Mouse (Mus musculus) CH12.LX (cell line): Measurements from ENCODE around the gene Syne3. TPM values are rescaled to one million over a fixed set of nuclear protein-coding genes. Genes with fewer than 3 reads are reported as not detected.

Experiments used
- DNase-seq: peaks from one replicate; pipeline ENCODE4 v3.0.0-alpha.2; 2013; ENCODE audit errors: extremely low read depth
- H3K27ac ChIP-seq: 2 replicates; pipeline ENCODE4 v1.5.1; 2012; ENCODE audit warnings: low read depth, mild to moderate bottlenecking, control low read depth, moderate library complexity; ENCODE audit not compliant: insufficient read depth
- H3K27me3 ChIP-seq: replicated peaks from 2 replicates; pipeline ENCODE3; 2012; ENCODE audit warnings: inconsistent platforms
- H3K36me3 ChIP-seq, 2 experiments: replicated peaks in 1 of 2; 2 replicates each; pipeline versions ENCODE3 to v1.6.1; 2012; ENCODE audit warnings: inconsistent platforms in 1 of 2, low read length in 1 of 2, mild to moderate bottlenecking in 1 of 2, mixed read lengths in 1 of 2, moderate library complexity in 1 of 2; ENCODE audit not compliant: control insufficient read depth in 1 of 2, insufficient read depth in 1 of 2
- H3K4me1 ChIP-seq, 2 experiments: 2 replicates each; pipeline ENCODE4 v1.6.1; 2012; ENCODE audit warnings: inconsistent platforms in 1 of 2, moderate library complexity in 1 of 2; ENCODE audit not compliant: insufficient read depth in 2 of 2, control insufficient read depth in 1 of 2
- H3K4me2 ChIP-seq: 2 replicates; pipeline ENCODE4 v1.6.1; 2012; ENCODE audit warnings: low read depth, mild to moderate bottlenecking, control low read depth; ENCODE audit not compliant: poor library complexity, insufficient read depth, severe bottlenecking
- H3K4me3 ChIP-seq, 3 experiments: fragments of 150-350 bp in 1 of 3; sonication (generic) in 1 of 3; replicated peaks in 1 of 3; 2 replicates each; pipeline versions ENCODE3 to v1.5.1; 2011 to 2012; ENCODE audit warnings: low read depth in 2 of 3, low read length in 2 of 3, mild to moderate bottlenecking in 2 of 3, moderate library complexity in 2 of 3, control low read depth in 1 of 3, improper control_type of control experiment in 1 of 3, inconsistent platforms in 1 of 3, mixed read lengths in 1 of 3; ENCODE audit not compliant: poor library complexity in 1 of 3
- H3K79me2 ChIP-seq: replicated peaks from 2 replicates; pipeline ENCODE4 v1.6.1; 2012; ENCODE audit warnings: mild to moderate bottlenecking, moderate library complexity; ENCODE audit not compliant: control insufficient read depth, poor library complexity, insufficient read depth, severe bottlenecking; ENCODE audit errors: extremely low read depth
- H3K9ac ChIP-seq: 2 replicates; pipeline ENCODE4 v1.6.1; 2012; ENCODE audit warnings: low read depth, mild to moderate bottlenecking, control low read depth, moderate library complexity; ENCODE audit not compliant: insufficient read depth
- H3K9me3 ChIP-seq: replicated peaks from 2 replicates; pipeline ENCODE3; 2012; ENCODE audit warnings: low read length, inconsistent platforms, mixed read lengths
- CHD1 ChIP-seq: IDR thresholded peaks from 2 replicates; pipeline ENCODE4 v1.6.1; 2012; ENCODE audit warnings: low read depth, low read length, improper control_type of control experiment, inconsistent platforms
- E2F4 ChIP-seq: IDR thresholded peaks from 2 replicates; pipeline ENCODE4 v1.6.1; 2011; ENCODE audit warnings: low read depth, low read length, improper control_type of control experiment; ENCODE audit not compliant: insufficient replicate concordance
- EP300 ChIP-seq: IDR thresholded peaks from 2 replicates; pipeline ENCODE4 v1.6.1; 2011; ENCODE audit warnings: low read length, improper control_type of control experiment
- MAFK ChIP-seq: IDR thresholded peaks from 2 replicates; pipeline ENCODE4 v1.6.1; 2011; ENCODE audit warnings: low read length, improper control_type of control experiment; ENCODE audit not compliant: insufficient replicate concordance
- MEF2A ChIP-seq: IDR thresholded peaks from 2 replicates; pipeline ENCODE4 v1.6.1; 2014; ENCODE audit warnings: low read depth, mild to moderate bottlenecking, inconsistent platforms, low read length, improper control_type of control experiment, borderline replicate concordance
- PAX5 ChIP-seq: IDR thresholded peaks from 2 replicates; pipeline ENCODE4 v1.6.1; 2012; ENCODE audit warnings: low read length, inconsistent platforms, mixed read lengths
- POLR2A ChIP-seq: IDR thresholded peaks from 2 replicates; pipeline ENCODE4 v1.6.1; 2011; ENCODE audit warnings: low read depth, mild to moderate bottlenecking, improper control_type of control experiment, low read length
- POLR2AphosphoS2 ChIP-seq: IDR thresholded peaks from 2 replicates; pipeline ENCODE4 v1.6.1; 2011; ENCODE audit warnings: low read depth, low read length, improper control_type of control experiment
- RCOR1 ChIP-seq: conservative IDR thresholded peaks from 2 replicates; pipeline ENCODE4 v1.6.1; 2012; ENCODE audit warnings: low read depth, mild to moderate bottlenecking, inconsistent platforms, low read length, improper control_type of control experiment
- UBTF ChIP-seq: IDR thresholded peaks from 2 replicates; pipeline ENCODE4 v1.6.1; 2012; ENCODE audit warnings: low read depth, mild to moderate bottlenecking, inconsistent platforms, low read length, improper control_type of control experiment, moderate library complexity
- USF1 ChIP-seq: IDR thresholded peaks from 2 replicates; pipeline ENCODE4 v1.6.1; 2014; ENCODE audit warnings: low read depth, mild to moderate bottlenecking, inconsistent platforms, low read length, improper control_type of control experiment
- USF2 ChIP-seq: conservative IDR thresholded peaks from 2 replicates; pipeline ENCODE4 v1.6.1; 2011; ENCODE audit warnings: low read depth, low read length, improper control_type of control experiment
- ZNF384 ChIP-seq: IDR thresholded peaks from 2 replicates; pipeline ENCODE4 v1.6.1; 2012; ENCODE audit warnings: low read depth, low read length, improper control_type of control experiment, inconsistent platforms
- dilution Hi-C: fragments of 300-500 bp; cut with MboI; formaldehyde crosslinking; loops from 2 replicates; pipeline ENCODE4 v1.14.3; 2020; ENCODE audit warnings: low sequenced_read_pairs; ENCODE audit not compliant: extremely low pct_unique_long_range_greater_than_20kb, extremely low pct_ligation_motif_present
- in situ Hi-C: fragments of 300-500 bp; cut with MboI; formaldehyde crosslinking; loops from 3 replicates; pipeline ENCODE4 v1.14.3; 2019; ENCODE audit warnings: low sequenced_read_pairs, low pct_ligation_motif_present, low pct_unique_long_range_greater_than_20kb, mixed read lengths
- polyA plus RNA-seq: library from polyadenylated mRNA; unstranded; fragments of >175 nt; gene quantifications from 2 replicates; pipeline ENCODE4 v1.2.1, GENCODE M21; 2012; ENCODE audit warnings: low read depth; ENCODE audit not compliant: insufficient read length
- total RNA-seq, 2 experiments: library from RNA; depleted of rRNA; stranded (reverse); fragments of 300-350 nt in 1 of 2; fragments of >200 nt in 1 of 2; gene quantifications; 2 replicates each; pipeline ENCODE4 v1.2.3; 2012 to 2014

Syne3 gene
- total and polyA plus RNA-seq, 3 experiments = 5.3 to 18.7 (median 7.3) TPM

DNA sequence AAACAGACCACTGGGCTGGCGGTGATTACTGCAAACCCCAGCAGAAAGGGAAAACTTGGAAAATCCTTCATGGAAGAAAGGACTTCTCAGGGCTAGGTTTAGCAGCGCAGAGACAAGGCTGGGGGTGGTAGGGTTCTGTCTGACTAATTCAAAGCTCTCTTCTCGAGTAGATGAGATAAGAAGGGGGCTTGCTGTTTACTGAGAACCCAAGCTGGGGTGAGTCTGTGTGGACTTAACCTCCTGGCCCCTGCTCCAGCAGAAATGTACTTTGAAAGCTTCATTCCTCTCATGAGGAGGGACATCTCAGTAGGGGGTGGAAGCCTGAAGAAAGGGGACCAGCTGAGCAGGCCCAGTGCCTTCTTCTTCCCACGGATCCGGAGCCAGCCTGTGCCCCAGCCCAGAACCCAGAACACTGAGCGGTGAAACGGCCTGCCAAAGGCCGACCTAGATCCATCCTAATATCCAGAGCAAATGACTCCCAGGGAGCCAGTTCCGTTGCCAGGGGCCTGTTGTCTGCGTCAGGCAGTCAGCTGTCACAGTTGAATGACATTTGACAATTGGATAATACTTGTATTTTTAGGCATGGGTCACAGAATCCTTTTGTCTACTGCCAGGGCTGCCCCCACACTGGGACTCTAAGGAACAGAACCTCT lies 97.2 kb downstream of the Syne3 start:
- H3K4me1 ChIP-seq = peaks cover 2 to 6% of the 10 kb centered on the region in 2 experiments; a peak in 2 of 4 replicates
- dilution Hi-C loops (no loop called here), in situ Hi-C loops (no loop called here)
- no peaks in the 10 kb centered on the region for H3K79me2 ChIP-seq
- H3K27me3 ChIP-seq = peaks cover 41% of the 10 kb centered on the region
- H3K9me3 ChIP-seq = peaks cover 3% of the 10 kb centered on the region
- no peak overlapping the region for H3K27ac ChIP-seq
- H3K9ac ChIP-seq = no peak overlapping the region
- no peaks in the 10 kb centered on the region for H3K36me3 ChIP-seq
- H3K4me2 ChIP-seq = no peak overlapping the region
- TF ChIP-seq EP300 (no peak), POLR2AphosphoS2 (no peak), ZNF384 (no peak), RCOR1 (no peak), POLR2A (no peak), USF1 (no peak), USF2 (no peak), MEF2A (no peak), E2F4 (no peak), UBTF (no peak)
- no peak overlapping the region for H3K4me3 ChIP-seq
- no peak for DNase-seq

DNA sequence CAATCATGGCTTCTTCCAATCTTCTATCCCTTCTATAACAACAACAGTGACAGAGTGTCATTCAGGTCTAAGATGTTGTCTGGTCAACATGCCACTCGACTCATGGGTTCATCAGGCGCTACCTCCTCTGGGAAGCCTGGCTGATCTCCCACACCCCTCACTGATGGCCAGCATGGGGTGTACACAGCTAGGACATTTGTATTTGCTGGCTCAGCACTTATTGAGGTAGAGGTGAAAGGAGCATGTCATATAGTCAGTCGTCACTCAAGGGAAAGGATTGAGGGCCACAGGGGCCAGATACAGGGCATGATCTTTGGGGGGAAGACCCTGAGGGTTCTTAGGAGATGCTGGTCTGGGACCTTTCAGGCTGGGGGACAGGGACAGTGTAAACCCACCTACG lies 99.9 kb downstream of the Syne3 start:
- DNase-seq = no peak
- in situ Hi-C loops = no loop called here
- dilution Hi-C loops = no loop called here
- Histone ChIP-seq H3K4me2 (no peak overlapping the region), H3K36me3 (no peaks in the 10 kb centered on the region), H3K9me3 (peaks cover 6% of the 10 kb centered on the region), H3K4me3 (no peak overlapping the region), H3K4me1 (peaks cover 2 to 6% of the 10 kb centered on the region in 2 experiments; a peak in 2 of 4 replicates), H3K27me3 (peaks cover 46% of the 10 kb centered on the region), H3K79me2 (no peaks in the 10 kb centered on the region), H3K27ac (no peak overlapping the region), H3K9ac (no peak overlapping the region)
- peak; percentile 79 for TF ChIP-seq MAFK
- TF ChIP-seq PAX5 = no peak

DNA sequence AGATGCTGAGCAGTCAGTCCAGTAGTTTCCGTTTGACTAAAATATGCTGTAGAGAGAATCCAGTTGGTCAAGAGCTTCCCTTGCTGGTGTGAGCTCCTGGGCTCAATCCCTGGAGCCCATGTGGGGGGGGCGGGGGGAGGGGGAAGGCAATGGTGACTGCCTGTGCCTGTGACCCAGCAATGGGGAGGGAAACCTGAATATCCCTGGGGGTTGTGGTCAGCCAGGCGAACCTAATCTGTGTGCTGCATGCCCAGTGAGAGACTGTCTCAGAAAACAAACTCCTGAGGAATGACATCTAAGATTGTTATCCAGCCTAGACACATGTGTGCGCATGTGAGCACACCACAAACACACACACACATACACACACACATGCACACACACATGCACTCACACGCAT lies 100.6 kb downstream of the Syne3 start:
- DNase-seq = no peak
- Histone ChIP-seq H3K9ac (no peak overlapping the region), H3K36me3 (no peaks in the 10 kb centered on the region), H3K79me2 (no peaks in the 10 kb centered on the region), H3K4me1 (peaks cover 4 to 12% of the 10 kb centered on the region in 2 experiments), H3K27me3 (peaks cover 45% of the 10 kb centered on the region), H3K9me3 (peaks cover 5% of the 10 kb centered on the region), H3K27ac (no peak overlapping the region), H3K4me3 (no peak overlapping the region), H3K4me2 (no peak overlapping the region)
- dilution Hi-C loops = no loop called here
- in situ Hi-C loops = no loop called here
- no peak for TF ChIP-seq CHD1
